Mouse (Mus musculus) ES-Bruce4 (cell line): ENCODE measurements at regions not wholly inside any gene's neighbourhood (a gene's known extent, or its start where the extent isn't known, plus 50 kb on each side); places are given as distances from the start of the nearest gene placed in this dataset.
A peak's percentile ranks its signal among the peaks of the same experiment; 100 is the strongest.

Source experiments
- H3K27ac ChIP-seq: 2 replicates; pipeline ENCODE4 v1.5.1; 2012; ENCODE audit warnings: low read length, inconsistent platforms; ENCODE audit not compliant: insufficient read depth
- H3K27me3 ChIP-seq: 2 replicates; pipeline ENCODE4 v1.6.1; 2012; ENCODE audit warnings: mild to moderate bottlenecking, low read length, inconsistent platforms; ENCODE audit not compliant: control insufficient read depth, poor library complexity, insufficient read depth, severe bottlenecking
- H3K36me3 ChIP-seq: 2 replicates; pipeline ENCODE4 v1.6.1; 2012; ENCODE audit warnings: inconsistent platforms, mild to moderate bottlenecking, low read length, moderate library complexity; ENCODE audit not compliant: control insufficient read depth, poor library complexity, insufficient read depth, severe bottlenecking
- H3K4me1 ChIP-seq: one replicate; pipeline ENCODE4 v1.8.1; 2011; ENCODE audit warnings: low read length; ENCODE audit not compliant: control insufficient read depth, insufficient read depth
- H3K4me3 ChIP-seq: 2 replicates; pipeline ENCODE4 v1.5.1; 2011; ENCODE audit warnings: low read depth, mild to moderate bottlenecking, low read length
- H3K9ac ChIP-seq: 2 replicates; pipeline ENCODE4 v1.6.1; 2012; ENCODE audit warnings: low read depth, mild to moderate bottlenecking, inconsistent platforms; ENCODE audit not compliant: poor library complexity, severe bottlenecking
- H3K9me3 ChIP-seq: replicated peaks from 2 replicates; pipeline ENCODE4 v1.6.1; 2012; ENCODE audit warnings: mild to moderate bottlenecking, low read length, inconsistent platforms; ENCODE audit not compliant: control insufficient read depth, poor library complexity, insufficient read depth, severe bottlenecking
- CTCF ChIP-seq: IDR thresholded peaks from one replicate; pipeline ENCODE4 v1.8.1; 2011; ENCODE audit warnings: low read depth, low read length
- EP300 ChIP-seq: IDR thresholded peaks from 2 replicates; pipeline ENCODE4 v1.6.1; 2011; ENCODE audit warnings: low read depth, low read length; ENCODE audit not compliant: insufficient read depth
- POLR2A ChIP-seq: IDR thresholded peaks from one replicate; pipeline ENCODE4 v1.8.1; 2011; ENCODE audit warnings: low read length; ENCODE audit not compliant: insufficient read depth

- H3K27me3 ChIP-seq, result no peaks in the 10 kb centered on the region
- H3K9me3 ChIP-seq, result no peaks in the 10 kb centered on the region
- H3K9ac ChIP-seq, result no peak overlapping the region
- TF ChIP-seq POLR2A (no peak), EP300 (no peak), CTCF (no peak)
- H3K27ac ChIP-seq, result no peak overlapping the region
- H3K4me1 ChIP-seq, result no peaks in the 10 kb centered on the region
- H3K36me3 ChIP-seq, result no peaks in the 10 kb centered on the region
- H3K4me3 ChIP-seq, result no peak overlapping the region
Observed at GRCm38 (mm10) chr2:107964841-107965240, 674.4 kb downstream of the Kcna4 start.

- Histone ChIP-seq H3K9ac (no peak overlapping the region), H3K4me1 (no peaks in the 10 kb centered on the region), H3K9me3 (no peaks in the 10 kb centered on the region), H3K27me3 (no peaks in the 10 kb centered on the region), H3K27ac (no peak overlapping the region), H3K36me3 (no peaks in the 10 kb centered on the region), H3K4me3 (no peak overlapping the region)
- TF ChIP-seq POLR2A, result no peak
- no peak for TF ChIP-seq CTCF
- TF ChIP-seq EP300, result no peak
Observed at GRCm38 (mm10) chr2:107965336-107966306, 675.2 kb downstream of the Kcna4 start.

GRCm38 (mm10) chr2:107968526-107968925 lies 678.1 kb downstream of the Kcna4 start:
- no peaks in the 10 kb centered on the region for H3K27me3 ChIP-seq
- no peaks in the 10 kb centered on the region for H3K4me1 ChIP-seq
- no peak overlapping the region for H3K4me3 ChIP-seq
- TF ChIP-seq CTCF (no peak), POLR2A (no peak), EP300 (no peak)
- H3K9me3 ChIP-seq, result no peaks in the 10 kb centered on the region
- no peak overlapping the region for H3K9ac ChIP-seq
- no peaks in the 10 kb centered on the region for H3K36me3 ChIP-seq
- H3K27ac ChIP-seq, result no peak overlapping the region

- Histone ChIP-seq H3K9me3 (no peaks in the 10 kb centered on the region), H3K36me3 (no peaks in the 10 kb centered on the region), H3K27ac (no peak overlapping the region), H3K4me1 (no peaks in the 10 kb centered on the region), H3K27me3 (no peaks in the 10 kb centered on the region), H3K9ac (no peak overlapping the region), H3K4me3 (no peak overlapping the region)
- TF ChIP-seq CTCF (no peak), EP300 (no peak), POLR2A (no peak)
Observed at GRCm38 (mm10) chr2:107969526-107969925, 679.1 kb downstream of the Kcna4 start.

- Histone ChIP-seq H3K36me3 (no peaks in the 10 kb centered on the region), H3K27ac (no peak overlapping the region), H3K9ac (no peak overlapping the region), H3K4me1 (no peaks in the 10 kb centered on the region), H3K9me3 (peaks cover 7% of the 10 kb centered on the region), H3K27me3 (no peaks in the 10 kb centered on the region), H3K4me3 (no peak overlapping the region)
- no peak for TF ChIP-seq POLR2A
- TF ChIP-seq CTCF, result peak; percentile 18
Observed at GRCm38 (mm10) chr2:107973528-107973927, 683.1 kb downstream of the Kcna4 start.

- no peaks in the 10 kb centered on the region for H3K9me3 ChIP-seq
Observed at GRCm38 (mm10) chr2:107994831-107995230, 704.4 kb downstream of the Kcna4 start.

More at GRCm38 (mm10) chr2:107994831-107995230, 704.4 kb downstream of the Kcna4 start:
- no peaks in the 10 kb centered on the region for H3K27me3 ChIP-seq
- no peaks in the 10 kb centered on the region for H3K36me3 ChIP-seq
- no peak overlapping the region for H3K4me3 ChIP-seq
- no peak for TF ChIP-seq EP300
- TF ChIP-seq CTCF, result no peak
- no peak for TF ChIP-seq POLR2A
- no peak overlapping the region for H3K27ac ChIP-seq
- no peaks in the 10 kb centered on the region for H3K4me1 ChIP-seq
- H3K9ac ChIP-seq, result no peak overlapping the region
